Comparison of ENCODE assay signal across 8 mouse cellular contexts in the genomic region with DNA sequence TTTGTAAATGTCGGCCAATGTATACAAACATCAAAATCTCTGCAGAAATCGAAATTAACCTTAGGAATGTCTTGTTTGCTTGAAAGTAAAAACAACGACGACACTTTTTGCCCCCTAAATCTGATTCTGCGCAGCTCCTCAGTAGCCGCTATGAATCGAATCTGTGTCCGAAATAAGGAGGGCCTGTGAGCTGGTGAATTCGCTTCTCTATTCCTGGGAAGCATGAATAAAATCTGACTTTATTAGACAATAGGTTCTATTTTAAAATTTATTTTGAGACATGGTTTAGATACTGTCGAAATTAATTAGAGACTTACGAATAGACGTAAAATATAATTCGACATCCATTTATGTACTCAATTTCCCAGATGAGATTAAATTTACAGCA. TPM values are rescaled to one million over a fixed set of nuclear protein-coding genes. Genes with fewer than 3 reads are reported as not detected.
DNase-seq lines count a peak whose midpoint lies in the region; ATAC-seq and TF ChIP-seq lines count a peak whose summit lies in the region.

No protein-coding gene starts in this region.

- H3K9ac ChIP-seq in embryonic facial prominence, embryonic 15.5 days: no peak overlapping the region
- peak overlapping the region; percentile 20; the same call in 1 of the 2 replicates for H3K9ac ChIP-seq in intestine, embryonic 16.5 days (ENCODE audit: low read depth, low read length)
- H3K9ac ChIP-seq in neural tube, embryonic 13.5 days: peak overlapping the region; percentile 74

- H3K4me1 ChIP-seq in embryonic facial prominence, embryonic 15.5 days: peaks cover 31% of the 10 kb centered on the region
- H3K4me1 ChIP-seq in intestine, embryonic 16.5 days (ENCODE audit: control insufficient read depth, insufficient read depth, low read length): peaks cover 16% of the 10 kb centered on the region
- H3K4me1 ChIP-seq in neural tube, embryonic 13.5 days (replicated peaks): peaks cover 42% of the 10 kb centered on the region

- 4% methylated on average over 13 of the region's 13 CpGs for WGBS in embryonic facial prominence, embryonic 15.5 days
- WGBS in intestine, embryonic 16.5 days: 4% methylated on average over 13 of the region's 13 CpGs
- WGBS in neural tube, embryonic 13.5 days: 5% methylated on average over 13 of the region's 13 CpGs

- no peaks in the 10 kb centered on the region for H3K9me3 ChIP-seq in embryonic facial prominence, embryonic 15.5 days (replicated peaks)
- no peaks in the 10 kb centered on the region for H3K9me3 ChIP-seq in intestine, embryonic 16.5 days (ENCODE audit: control insufficient read depth, low read length)
- H3K9me3 ChIP-seq in neural tube, embryonic 13.5 days: no peaks in the 10 kb centered on the region

- no peak for DNase-seq in left cerebral cortex, adult 2 months (ENCODE audit: extremely low spot score in 1 of 2, low spot score in 2 of 2)
- DNase-seq in left cerebral cortex, postnatal 36 days (ENCODE audit: low spot score in 2 of 2): no peak
- no peak for DNase-seq in frontal cortex, postnatal 10 days (ENCODE audit: low spot score in 2 of 2)
- DNase-seq in ovary, adult 18-20 months (ENCODE audit: low spot score): no peak
- DNase-seq in urinary bladder, adult 2 months (ENCODE audit: low spot score): no peak

- no peaks in the 10 kb centered on the region for H3K27me3 ChIP-seq in embryonic facial prominence, embryonic 15.5 days
- no peaks in the 10 kb centered on the region for H3K27me3 ChIP-seq in intestine, embryonic 16.5 days (replicated peaks; ENCODE audit: control insufficient read depth, insufficient read depth, low read length)
- no peaks in the 10 kb centered on the region for H3K27me3 ChIP-seq in neural tube, embryonic 13.5 days

- ATAC-seq in embryonic facial prominence, embryonic 15.5 days (ENCODE audit: insufficient number of reproducible peaks, low FRiP score, low TSS enrichment, low read depth): no peak
- ATAC-seq in intestine, embryonic 16.5 days: no peak
- peak; percentile 17; the same call in 1 of the 2 replicates for ATAC-seq in neural tube, embryonic 13.5 days (ENCODE audit: low read depth)

- intact Hi-C loops in left cerebral cortex, adult 2 months (cut with DNase I): loop anchor here (1.0 kb wide), 1 partner anchor 15 kb away; a partner anchor contains a TSS
- intact Hi-C loops in left cerebral cortex, postnatal 36 days (cut with DNase I): loop anchor here (2.0 to 5.0 kb wide), 2 partner anchors 14 to 280 kb away; a partner anchor contains a TSS

- no peaks in the 10 kb centered on the region for H3K36me3 ChIP-seq in embryonic facial prominence, embryonic 15.5 days
- H3K36me3 ChIP-seq in intestine, embryonic 16.5 days (ENCODE audit: control insufficient read depth, insufficient read depth, low read length): no peaks in the 10 kb centered on the region
- no peaks in the 10 kb centered on the region for H3K36me3 ChIP-seq in neural tube, embryonic 13.5 days

- H3K27ac ChIP-seq in left cerebral cortex, adult 2 months: peak overlapping the region; percentile 99
- H3K27ac ChIP-seq in embryonic facial prominence, embryonic 15.5 days (replicated peaks): peak overlapping the region; percentile 91; the same call in 1 of the 2 replicates
- no peak overlapping the region for H3K27ac ChIP-seq in intestine, embryonic 16.5 days (ENCODE audit: low read length)
- H3K27ac ChIP-seq in neural tube, embryonic 13.5 days (replicated peaks): peak overlapping the region; percentile 99

- no peak for TF ChIP-seq CTCF in left cerebral cortex, adult 2 months (IDR thresholded peaks at IDR 0.05)

- H3K4me3 ChIP-seq in left cerebral cortex, adult 2 months: peak overlapping the region; percentile 82
- H3K4me3 ChIP-seq in embryonic facial prominence, embryonic 15.5 days (replicated peaks): peak overlapping the region; percentile 74
- H3K4me3 ChIP-seq in intestine, embryonic 16.5 days (ENCODE audit: low read length): peak overlapping the region; percentile 77
- peak overlapping the region; percentile 83 for H3K4me3 ChIP-seq in neural tube, embryonic 13.5 days

- H3K4me2 ChIP-seq in embryonic facial prominence, embryonic 15.5 days (replicated peaks): peak overlapping the region; percentile 90
- peak overlapping the region; percentile 84 for H3K4me2 ChIP-seq in intestine, embryonic 16.5 days (ENCODE audit: low read depth, low read length)
- H3K4me2 ChIP-seq in neural tube, embryonic 13.5 days: peak overlapping the region; percentile 99

RNA-seq across cellular contexts. Expression of a gene that starts 0.3 kb away (rescaled TPM):
- total RNA-seq in left cerebral cortex, adult 2 months (2021): 100 to 1,000 TPM; 386 to 404 TPM
- total RNA-seq in left cerebral cortex, postnatal 36 days (2021): 100 to 1,000 TPM; 363 to 401 TPM
- 17.7 and 21.5 TPM in 2 replicates for polyA plus RNA-seq in embryonic facial prominence, embryonic 15.5 days (2015; fragmentation: Nextera tagmentation; extraction: Ambion mirVana)
- 12.8 and 13.6 TPM in 2 replicates for polyA plus RNA-seq in intestine, embryonic 16.5 days (2015; fragmentation: Nextera tagmentation; extraction: Ambion mirVana)
- polyA plus RNA-seq in neural tube, embryonic 13.5 days (2015; fragmentation: Nextera tagmentation; extraction: Ambion mirVana): 258 and 266 TPM in 2 replicates
- polyA plus RNA-seq in urinary bladder, adult 2 months (2012; rRNA removed): 11.1 and 15.2 TPM in 2 replicates

RNA-seq across cellular contexts. Expression of a gene that starts 14.9 kb away (rescaled TPM):
- 100 to 1,000 TPM; 161 to 169 TPM for total RNA-seq in left cerebral cortex, adult 2 months (2021)
- 100 to 1,000 TPM; 155 to 166 TPM for total RNA-seq in left cerebral cortex, postnatal 36 days (2021)
- polyA plus RNA-seq in embryonic facial prominence, embryonic 15.5 days (2015; fragmentation: Nextera tagmentation; extraction: Ambion mirVana): 79.6 and 80.1 TPM in 2 replicates
- 49.2 and 51.2 TPM in 2 replicates for polyA plus RNA-seq in intestine, embryonic 16.5 days (2015; fragmentation: Nextera tagmentation; extraction: Ambion mirVana)
- polyA plus RNA-seq in neural tube, embryonic 13.5 days (2015; fragmentation: Nextera tagmentation; extraction: Ambion mirVana): 169 and 176 TPM in 2 replicates
- polyA plus RNA-seq in urinary bladder, adult 2 months (2012; rRNA removed): 52.8 and 58.2 TPM in 2 replicates

Comparison
In these comparisons a context has a peak if more than half of its experiments do, and no peak if none do; other contexts are left out.
1. RNA of a gene that starts 0.3 kb away (polyA plus RNA-seq): 258 to 266 TPM in neural tube, embryonic 13.5 days; 17.7 to 21.5 TPM in embryonic facial prominence, embryonic 15.5 days, 12.8 to 13.6 TPM in intestine, embryonic 16.5 days and 11.1 to 15.2 TPM in urinary bladder, adult 2 months; every median in the first group is over 10 times any median in the second.
2. Peak in every context shown above with its lines, with median percentiles within 50 percentile points of each other: H3K4me3 ChIP-seq and H3K4me2 ChIP-seq.